Mouse (Mus musculus) large intestine, adult 2 months (tissue): Measurements from ENCODE around the gene Rell1. TPM values are rescaled to one million over a fixed set of nuclear protein-coding genes. Genes with fewer than 3 reads are reported as not detected.

Experiments used
- DNase-seq: peaks from one replicate; pipeline ENCODE4 v3.0.0-alpha.2; 2012; ENCODE audit warnings: low read depth, low spot score
- WGBS: fragments of 180-500 bp; shearing (Covaris S2); methylation state at CpG from one replicate; pipeline ENCODE4 v1.1.7; 2018; 5-methylcytosine and 5-hydroxymethylcytosine counted together
- polyA plus RNA-seq: library from polyadenylated mRNA; depleted of rRNA; stranded (reverse); fragments of >200 nt; gene quantifications from 2 replicates; pipeline ENCODE4 v1.2.3, GENCODE M21; 2012; rRNA removed

Gene Rell1
- 8.8 and 12.2 TPM in 2 replicates for polyA plus RNA-seq

DNA sequence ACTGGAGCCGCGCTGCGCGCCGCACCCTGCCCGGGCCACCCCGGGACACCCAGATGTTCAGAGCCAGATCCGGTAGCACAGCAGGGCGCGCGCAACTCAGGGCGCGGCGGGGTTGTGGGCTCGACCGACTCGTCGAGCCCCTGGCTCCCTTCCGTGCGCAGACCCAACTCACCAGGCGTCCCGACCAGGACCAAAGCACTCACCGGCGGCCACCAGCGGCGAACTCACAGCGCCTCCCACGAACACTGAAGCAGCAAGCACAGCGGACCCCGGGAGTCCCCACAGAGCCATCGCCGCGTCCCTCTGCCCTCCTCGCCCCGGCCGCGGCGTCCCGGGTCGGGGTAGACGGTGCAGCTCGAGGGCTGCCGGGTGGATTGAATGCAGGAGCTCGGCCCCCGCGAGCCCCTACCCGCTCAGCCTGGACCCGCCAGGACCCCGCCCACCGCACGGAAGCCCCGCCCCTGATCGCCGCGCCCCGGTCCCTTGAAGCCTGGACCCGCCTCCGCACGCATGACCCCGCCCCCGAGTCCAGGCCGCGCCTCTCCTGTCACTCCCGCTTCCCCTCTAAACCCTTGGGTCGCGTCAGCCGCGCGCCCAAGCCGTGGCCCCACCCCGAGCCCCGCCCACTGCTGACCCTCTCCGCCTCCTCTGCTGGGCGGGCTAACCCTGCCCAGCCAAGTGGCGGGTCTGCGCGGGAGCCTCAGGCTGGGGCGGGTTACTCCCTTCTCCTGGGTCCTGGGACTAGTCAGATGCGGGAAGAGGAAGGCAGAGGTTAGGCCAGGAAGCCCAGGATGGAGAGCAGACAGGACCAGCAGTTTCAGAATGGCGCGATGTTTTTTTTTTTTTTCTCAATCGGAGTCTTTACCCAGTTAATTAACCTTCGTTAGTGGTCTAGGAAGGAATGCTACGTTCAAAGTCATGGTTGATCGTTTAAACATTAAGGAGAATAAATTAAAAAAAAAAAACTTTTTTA lies at the start of gene Rell1:
TSS of gene Rell1 (minus strand) at position 455 of the 973 bp plus-strand sequence.
- WGBS, result 1% methylated on average over 85 of the region's 85 CpGs

GRCm38 (mm10) chr5:64012596-64013366 lies 44.1 kb upstream of the Rell1 start:
- WGBS, result 78% methylated on average over 13 of the region's 13 CpGs
- DNase-seq, result no peak

More for the DNA sequence above, at the start of gene Rell1:
- peak; percentile 69 for DNase-seq

DNA sequence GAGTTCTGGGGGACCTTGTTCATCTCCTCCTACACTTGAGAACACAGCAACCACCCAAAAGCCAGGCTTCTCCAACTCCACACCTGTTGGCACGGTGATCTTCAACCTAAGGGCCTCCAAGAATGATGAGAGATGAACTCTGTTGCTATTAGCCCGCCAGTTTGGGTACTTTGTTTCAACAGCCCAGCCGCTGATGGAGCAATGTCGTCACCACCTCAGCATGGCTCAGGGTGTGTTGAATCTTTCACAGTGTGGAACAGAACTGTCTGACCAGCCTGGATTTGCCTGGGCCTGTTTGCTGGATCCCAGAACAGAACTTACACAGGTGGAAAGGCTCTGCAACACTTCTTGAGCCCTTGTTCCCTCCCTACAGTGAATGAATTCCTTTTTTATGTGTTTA lies 37.9 kb upstream of the Rell1 start:
- no peak for DNase-seq
- 87% methylated on average over 4 of the region's 4 CpGs for whole genome bisulfite sequencing

- 83% methylated on average over 8 of the region's 8 CpGs for WGBS
- DNase-seq, result no peak
These were observed 34.6 kb upstream of the Rell1 start for GRCm38 (mm10) chr5:64003302-64003701.

GRCm38 (mm10) chr5:63993865-63994264 lies 25.2 kb upstream of the Rell1 start:
- no peak for DNase-seq
- WGBS, result 78% methylated on average over 3 of the region's 3 CpGs

DNA sequence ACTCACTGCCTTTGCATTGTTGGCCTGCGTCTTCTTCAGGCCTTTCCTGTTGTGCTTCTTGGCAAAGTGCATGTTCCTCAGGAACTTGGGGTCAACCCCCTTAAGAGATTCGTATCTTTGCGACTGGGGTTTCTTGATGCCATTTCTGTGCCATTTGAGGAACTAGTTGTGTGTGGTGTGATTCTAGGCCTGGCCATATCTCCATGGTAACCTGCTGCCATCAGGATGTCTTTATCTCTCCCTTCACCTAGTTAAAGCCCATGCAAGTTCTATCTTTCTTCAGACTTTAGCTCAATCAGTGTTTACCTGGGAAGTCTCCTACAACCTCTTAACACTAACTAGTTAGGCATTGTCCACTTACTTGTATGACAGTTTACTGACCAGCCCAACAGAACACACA lies 22.0 kb upstream of the Rell1 start:
- DNase-seq, result no peak
- WGBS, result 93% methylated on average over 3 of the region's 3 CpGs

GRCm38 (mm10) chr5:63986337-63986736 lies 17.6 kb upstream of the Rell1 start:
- DNase-seq, result no peak
- 75% methylated on average over 6 of the region's 6 CpGs for WGBS

DNA sequence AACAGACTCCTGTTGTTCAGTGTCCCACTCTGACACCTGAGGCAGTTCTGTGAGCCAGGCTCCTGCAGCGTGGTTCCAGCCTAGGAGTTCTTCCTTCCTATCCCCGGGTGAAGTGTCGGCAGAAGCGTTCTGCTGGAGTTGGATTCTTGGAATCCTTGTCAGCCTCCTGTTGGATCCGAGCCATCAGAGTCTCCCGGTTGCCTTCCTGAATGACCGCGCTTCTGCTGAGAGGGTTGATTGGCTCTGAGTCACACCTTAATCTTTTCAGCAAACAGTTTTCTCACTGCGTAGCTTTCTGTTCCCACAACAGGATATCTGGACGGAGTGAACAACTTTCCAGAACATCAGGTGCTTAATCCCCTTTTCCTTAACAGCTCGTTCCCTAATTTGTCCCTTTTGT lies 13.6 kb upstream of the Rell1 start:
- WGBS, result 14% methylated on average over 11 of the region's 11 CpGs
- no peak for DNase-seq

DNA sequence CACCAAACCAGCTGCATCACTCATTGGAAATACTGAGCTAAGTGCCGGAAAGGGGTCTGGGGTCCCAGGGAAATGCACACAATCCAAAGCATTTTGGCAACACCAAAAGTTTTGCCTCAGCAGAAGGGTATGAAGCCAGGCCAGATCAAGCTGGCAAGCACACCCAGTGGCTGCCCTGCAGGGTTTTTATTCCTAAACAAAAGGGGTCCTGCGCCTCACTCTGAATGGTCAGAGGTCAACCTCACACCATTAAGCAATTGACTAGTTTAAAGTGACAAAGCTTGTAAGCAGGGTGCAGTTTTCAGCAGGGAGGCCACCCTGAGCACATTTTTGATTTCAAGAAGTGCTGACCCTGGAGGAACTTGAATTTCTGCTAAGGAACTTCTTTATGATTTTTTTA lies 2.3 kb upstream of the Rell1 start:
- no peak for DNase-seq
- WGBS, result 89% methylated on average over 2 of the region's 2 CpGs

- WGBS, result 19% methylated on average over 7 of the region's 7 CpGs
- no peak for DNase-seq
These were observed 1.6 kb upstream of the Rell1 start for GRCm38 (mm10) chr5:63970281-63970732.

DNA sequence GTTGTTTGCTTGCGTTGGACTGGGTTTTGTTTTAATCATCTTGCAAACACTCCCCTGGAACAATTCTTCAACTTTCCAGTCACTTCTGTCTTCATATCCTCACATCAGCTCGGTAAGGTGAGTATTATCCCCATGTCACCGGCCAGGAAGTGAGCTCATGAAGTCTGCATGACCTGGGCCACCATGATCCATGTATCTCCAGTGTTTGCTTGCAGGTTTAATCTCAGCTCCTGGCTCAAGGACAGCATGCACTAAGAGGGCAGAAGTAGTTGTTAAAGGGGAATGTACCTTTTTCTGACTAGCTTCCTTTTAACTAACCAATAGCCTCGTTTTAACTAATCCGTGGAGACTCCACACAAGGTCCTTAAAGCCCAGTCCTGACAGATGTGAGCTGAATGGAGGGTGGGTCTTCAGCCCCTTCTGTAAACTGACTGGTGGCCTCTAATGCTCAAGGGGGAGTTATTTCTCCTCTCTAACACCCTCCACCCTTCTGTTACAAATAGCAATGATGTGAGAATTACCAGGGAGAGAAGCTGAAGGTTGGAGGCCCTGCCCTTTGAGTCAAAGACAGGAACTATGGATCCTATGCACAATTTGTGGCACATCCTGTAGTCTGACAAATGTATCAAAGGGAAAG lies 897 bp upstream of the Rell1 start:
- DNase-seq, result no peak
- WGBS, result 19% methylated on average over 5 of the region's 5 CpGs

- no peak for DNase-seq
- 2% methylated on average over 12 of the region's 12 CpGs for WGBS
These were observed 1.0 kb downstream of the Rell1 start for GRCm38 (mm10) chr5:63967591-63968141.

- DNase-seq, result no peak
- 61% methylated on average over 4 of the region's 4 CpGs for WGBS
These were observed 2.3 kb downstream of the Rell1 start for GRCm38 (mm10) chr5:63966379-63966778.

- DNase-seq, result no peak
- 67% methylated on average over 1 of the region's 1 CpGs for WGBS
These were observed 2.8 kb downstream of the Rell1 start for GRCm38 (mm10) chr5:63965946-63966345.

DNA sequence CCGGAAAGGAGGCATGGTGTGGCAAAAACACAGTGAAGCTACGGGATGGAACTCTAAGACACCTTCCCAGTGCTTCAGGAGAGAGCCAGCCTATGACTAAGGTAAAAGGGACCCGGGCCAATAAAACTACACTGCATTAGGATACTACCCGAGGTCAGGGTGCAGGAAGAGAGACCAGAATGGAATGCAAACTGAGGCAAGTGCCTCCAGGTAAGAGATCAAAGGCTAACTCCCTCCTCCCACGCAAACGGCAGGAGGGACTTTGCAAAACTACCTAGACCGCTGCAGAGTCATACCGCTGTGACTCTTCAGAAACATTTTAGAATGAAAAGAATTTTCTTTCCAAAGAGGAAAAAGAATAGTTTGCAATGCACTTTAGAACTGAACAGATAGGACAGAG lies 4.1 kb downstream of the Rell1 start:
- 33% methylated on average over 8 of the region's 8 CpGs for WGBS
- DNase-seq, result no peak

- WGBS, result 91% methylated on average over 10 of the region's 10 CpGs
- no peak for DNase-seq
These were observed 7.0 kb downstream of the Rell1 start for GRCm38 (mm10) chr5:63961726-63962125.

DNA sequence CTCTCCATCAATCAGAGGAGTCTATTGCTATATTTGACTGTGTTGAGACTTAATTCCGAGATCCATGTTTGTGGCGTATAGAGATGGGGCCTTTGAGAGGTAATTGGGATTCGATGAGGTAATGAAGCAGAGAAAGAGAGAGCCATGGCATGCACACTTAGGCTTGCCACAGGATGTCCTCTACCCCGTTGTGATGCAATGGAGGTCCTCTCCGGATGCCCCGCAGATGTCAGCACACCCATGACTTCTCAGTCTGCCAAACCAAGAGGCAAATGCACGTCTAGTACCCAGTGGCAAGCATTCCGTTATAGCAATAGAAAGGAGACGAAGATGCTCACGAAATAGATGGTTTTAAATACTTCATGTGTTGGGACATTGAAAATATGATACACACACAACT lies 8.1 kb downstream of the Rell1 start:
- DNase-seq, result no peak
- 95% methylated on average over 10 of the region's 10 CpGs for WGBS

DNA sequence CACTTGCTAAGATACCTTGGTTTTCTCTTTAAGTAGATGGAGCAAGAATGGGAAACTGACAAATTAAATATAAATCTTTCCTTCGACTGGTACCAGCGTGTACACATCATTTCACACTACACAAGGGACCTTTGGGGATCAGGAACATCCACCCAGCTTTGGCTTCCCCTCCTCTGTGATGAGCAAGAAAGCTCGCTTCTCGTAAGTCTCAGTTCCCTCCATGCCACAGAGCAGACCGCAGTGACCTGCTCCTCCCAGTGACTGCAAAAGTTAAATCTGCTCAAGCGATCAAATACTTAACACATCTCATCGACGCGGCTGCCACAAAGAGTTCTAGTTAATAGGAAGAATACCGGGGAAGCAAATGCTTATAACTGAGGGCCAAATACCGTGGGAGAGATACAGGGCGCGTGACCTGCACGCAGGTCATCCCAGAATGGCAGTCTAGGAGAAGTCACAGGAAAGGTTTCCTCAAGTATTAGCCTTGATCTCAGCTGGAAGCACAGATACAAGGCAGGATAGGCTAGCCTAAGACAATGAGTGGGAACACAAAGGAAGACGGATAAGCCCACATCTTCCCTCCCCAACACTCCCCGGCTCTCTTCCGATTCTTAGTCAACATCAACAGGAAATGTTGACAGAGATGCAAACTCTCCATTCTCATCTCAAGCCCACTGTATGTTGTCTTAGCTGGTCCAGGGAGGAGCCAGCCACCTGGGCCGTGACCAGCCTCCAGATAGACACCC lies 9.6 kb downstream of the Rell1 start:
- WGBS, result 83% methylated on average over 18 of the region's 18 CpGs
- DNase-seq, result no peak

- no peak for DNase-seq
- WGBS, result 74% methylated on average over 8 of the region's 8 CpGs
These were observed 11.1 kb downstream of the Rell1 start for GRCm38 (mm10) chr5:63957607-63958006.
